Mouse (Mus musculus) adrenal gland, adult 8-10 months (tissue): ENCODE measurements around the gene Cisd2. TPM values are rescaled to one million over a fixed set of nuclear protein-coding genes. Genes with fewer than 3 reads are reported as not detected.

ENCODE experiments used
- DNase-seq: peaks from one replicate; pipeline ENCODE4 v3.0.0; 2022
- total RNA-seq, 4 experiments: library from RNA; stranded (reverse); gene quantifications; 2 replicates each; pipeline ENCODE4 v1.2.4; 2022

The Cisd2 gene
- total RNA-seq, result 10 to 100 TPM; 30.2 to 34.4 (median 32.5) TPM

- DNase-seq, result peak; percentile 10
These were observed at the start of gene Cisd2 for GRCm38 (mm10) chr3:135423608-135424212. Gene Cisd2, minus strand, starts transcription at chr3:135423925.

- no peak for DNase-seq
These were observed 47.1 kb upstream of the Cisd2 start for GRCm38 (mm10) chr3:135470823-135471222.

- DNase-seq, result peak; percentile 83
These were observed 46.2 kb upstream of the Cisd2 start for GRCm38 (mm10) chr3:135469974-135470373.

GRCm38 (mm10) chr3:135469146-135469545 lies 45.4 kb upstream of the Cisd2 start:
- no peak for DNase-seq

- no peak for DNase-seq
These were observed 44.7 kb upstream of the Cisd2 start for GRCm38 (mm10) chr3:135468402-135468801.

- no peak for DNase-seq
These were observed 35.3 kb upstream of the Cisd2 start for GRCm38 (mm10) chr3:135458981-135459380.

- DNase-seq, result no peak
These were observed 21.2 kb upstream of the Cisd2 start for GRCm38 (mm10) chr3:135444930-135445329.

- DNase-seq, result no peak
These were observed 16.9 kb upstream of the Cisd2 start for GRCm38 (mm10) chr3:135440621-135441020.

GRCm38 (mm10) chr3:135440221-135440620 lies 16.5 kb upstream of the Cisd2 start:
- peak; percentile 32 for DNase-seq

GRCm38 (mm10) chr3:135439651-135440050 lies 15.9 kb upstream of the Cisd2 start:
- DNase-seq, result no peak

GRCm38 (mm10) chr3:135438913-135439531 lies 15.3 kb upstream of the Cisd2 start:
- DNase-seq, result peak; percentile 79

GRCm38 (mm10) chr3:135438531-135438912 lies 14.8 kb upstream of the Cisd2 start:
- DNase-seq, result peak; percentile 89

GRCm38 (mm10) chr3:135437758-135438495 lies 14.2 kb upstream of the Cisd2 start, which contains the start of gene Ube2d3:
Gene Ube2d3, plus strand, starts transcription at chr3:135438149.
- DNase-seq, result peak; percentile 99

GRCm38 (mm10) chr3:135436901-135437616 lies 13.3 kb upstream of the Cisd2 start:
- DNase-seq, result no peak

- peak; percentile 70 for DNase-seq
These were observed 693 bp downstream of the Cisd2 start for GRCm38 (mm10) chr3:135422856-135423607.

- DNase-seq, result no peak
These were observed 1.4 kb downstream of the Cisd2 start for GRCm38 (mm10) chr3:135422232-135422855.

GRCm38 (mm10) chr3:135421310-135421594 lies 2.5 kb downstream of the Cisd2 start:
- no peak for DNase-seq

- DNase-seq, result no peak
These were observed 3.0 kb downstream of the Cisd2 start for GRCm38 (mm10) chr3:135420542-135421309.

GRCm38 (mm10) chr3:135417799-135418198 lies 5.9 kb downstream of the Cisd2 start:
- DNase-seq, result no peak

GRCm38 (mm10) chr3:135417245-135417644 lies 6.5 kb downstream of the Cisd2 start:
- DNase-seq, result no peak

GRCm38 (mm10) chr3:135411824-135412223 lies 11.9 kb downstream of the Cisd2 start:
- DNase-seq, result no peak
